Mouse (Mus musculus): ENCODE results near the gene Wwc2. TPM values are rescaled to one million over a fixed set of nuclear protein-coding genes. Genes with fewer than 3 reads are reported as not detected.

The Wwc2 gene
- polyA plus RNA-seq, 1 experiment from 2014 or later: 19.2 TPM

GRCm38 (mm10) chr8:47928604-47929185, 62.0 kb downstream of the Wwc2 start:
- Histone ChIP-seq H3K27ac (no peak overlapping the region), H3K36me3 (no peaks in the 10 kb centered on the region), H3K27me3 (ENCODE audit: insufficient read depth, poor library complexity, severe bottlenecking) (no peaks in the 10 kb centered on the region), H3K4me1 (peaks cover 54% of the 10 kb centered on the region), H3K9me3 (no peaks in the 10 kb centered on the region), H3K4me3 (no peak overlapping the region)
- DNase-seq (ENCODE audit: low spot score): no peak
- 81% methylated on average over 12 of the region's 12 CpGs for WGBS

- H3K4me3 ChIP-seq: no peak overlapping the region
- DNase-seq (ENCODE audit: low spot score): no peak
- H3K36me3 ChIP-seq: peaks cover 8% of the 10 kb centered on the region
- peaks cover 27% of the 10 kb centered on the region for H3K4me1 ChIP-seq
- no peaks in the 10 kb centered on the region for H3K9me3 ChIP-seq
- WGBS: 70% methylated on average over 6 of the region's 6 CpGs
- H3K27me3 ChIP-seq (ENCODE audit: insufficient read depth, poor library complexity, severe bottlenecking): no peaks in the 10 kb centered on the region
- no peak overlapping the region for H3K27ac ChIP-seq
Observed at GRCm38 (mm10) chr8:47924921-47925320, 65.8 kb downstream of the Wwc2 start.

GRCm38 (mm10) chr8:47922816-47923215, 67.9 kb downstream of the Wwc2 start:
- H3K36me3 ChIP-seq: peaks cover 21% of the 10 kb centered on the region
- WGBS: 64% methylated on average over 10 of the region's 10 CpGs
- no peaks in the 10 kb centered on the region for H3K9me3 ChIP-seq
- peaks cover 16% of the 10 kb centered on the region for H3K4me1 ChIP-seq
- H3K27me3 ChIP-seq (ENCODE audit: insufficient read depth, poor library complexity, severe bottlenecking): no peaks in the 10 kb centered on the region
- H3K4me3 ChIP-seq: no peak overlapping the region
- DNase-seq (ENCODE audit: low spot score): no peak
- peak overlapping the region; percentile 54; the same call in 1 of the 2 replicates for H3K27ac ChIP-seq

GRCm38 (mm10) chr8:47922011-47922410, 68.7 kb downstream of the Wwc2 start:
- no peak overlapping the region for H3K4me3 ChIP-seq
- 68% methylated on average over 4 of the region's 4 CpGs for WGBS
- H3K27me3 ChIP-seq (ENCODE audit: insufficient read depth, poor library complexity, severe bottlenecking): no peaks in the 10 kb centered on the region
- peaks cover 26% of the 10 kb centered on the region for H3K36me3 ChIP-seq
- H3K9me3 ChIP-seq: no peaks in the 10 kb centered on the region
- H3K4me1 ChIP-seq: peaks cover 21% of the 10 kb centered on the region; the same call in 1 of the 2 replicates
- peak overlapping the region; percentile 17; the same call in 1 of the 2 replicates for H3K27ac ChIP-seq
- DNase-seq (ENCODE audit: low spot score): no peak

GRCm38 (mm10) chr8:47920575-47921144, 70.1 kb downstream of the Wwc2 start:
- Histone ChIP-seq H3K9me3 (no peaks in the 10 kb centered on the region), H3K36me3 (peaks cover 26% of the 10 kb centered on the region), H3K4me3 (no peak overlapping the region), H3K4me1 (peaks cover 26% of the 10 kb centered on the region; the same call in 1 of the 2 replicates), H3K27ac (no peak overlapping the region), H3K27me3 (ENCODE audit: insufficient read depth, poor library complexity, severe bottlenecking) (no peaks in the 10 kb centered on the region)
- WGBS: 94% methylated on average over 6 of the region's 6 CpGs
- DNase-seq (ENCODE audit: low spot score): no peak

- no peaks in the 10 kb centered on the region for H3K9me3 ChIP-seq
- no peak overlapping the region for H3K27ac ChIP-seq
- no peaks in the 10 kb centered on the region for H3K27me3 ChIP-seq (ENCODE audit: insufficient read depth, poor library complexity, severe bottlenecking)
- no peak overlapping the region for H3K4me3 ChIP-seq
- WGBS: 77% methylated on average over 19 of the region's 19 CpGs
- H3K4me1 ChIP-seq: peaks cover 19% of the 10 kb centered on the region; the same call in 1 of the 2 replicates
- DNase-seq (ENCODE audit: low spot score): no peak
- H3K36me3 ChIP-seq: peaks cover 31% of the 10 kb centered on the region
Observed at GRCm38 (mm10) chr8:47917060-47918035, 73.4 kb downstream of the Wwc2 start.

- WGBS: 70% methylated on average over 2 of the region's 2 CpGs
- peaks cover 29% of the 10 kb centered on the region for H3K36me3 ChIP-seq
- DNase-seq (ENCODE audit: low spot score): no peak
- H3K27ac ChIP-seq: no peak overlapping the region
- H3K9me3 ChIP-seq: no peaks in the 10 kb centered on the region
- H3K4me1 ChIP-seq: peaks cover 16% of the 10 kb centered on the region; the same call in 1 of the 2 replicates
- no peak overlapping the region for H3K4me3 ChIP-seq
- no peaks in the 10 kb centered on the region for H3K27me3 ChIP-seq (ENCODE audit: insufficient read depth, poor library complexity, severe bottlenecking)
Observed at GRCm38 (mm10) chr8:47915521-47915920, 75.2 kb downstream of the Wwc2 start.

- H3K27me3 ChIP-seq (ENCODE audit: insufficient read depth, poor library complexity, severe bottlenecking): no peaks in the 10 kb centered on the region
- WGBS: 88% methylated on average over 7 of the region's 7 CpGs
- no peaks in the 10 kb centered on the region for H3K9me3 ChIP-seq
- H3K4me1 ChIP-seq: peaks cover 16% of the 10 kb centered on the region; the same call in 1 of the 2 replicates
- no peak for DNase-seq (ENCODE audit: low spot score)
- peak overlapping the region; percentile 16; the same call in 1 of the 2 replicates for H3K27ac ChIP-seq
- no peak overlapping the region for H3K4me3 ChIP-seq
- peaks cover 23% of the 10 kb centered on the region for H3K36me3 ChIP-seq
Observed at GRCm38 (mm10) chr8:47914946-47915345, 75.8 kb downstream of the Wwc2 start.

- no peak overlapping the region for H3K27ac ChIP-seq
- H3K4me1 ChIP-seq: peaks cover 16% of the 10 kb centered on the region; the same call in 1 of the 2 replicates
- DNase-seq (ENCODE audit: low spot score): no peak
- no peaks in the 10 kb centered on the region for H3K9me3 ChIP-seq
- peaks cover 23% of the 10 kb centered on the region for H3K36me3 ChIP-seq
- no peak overlapping the region for H3K4me3 ChIP-seq
- WGBS: 94% methylated on average over 8 of the region's 8 CpGs
- H3K27me3 ChIP-seq (ENCODE audit: insufficient read depth, poor library complexity, severe bottlenecking): no peaks in the 10 kb centered on the region
Observed at GRCm38 (mm10) chr8:47914161-47914560, 76.6 kb downstream of the Wwc2 start.

- Histone ChIP-seq H3K9me3 (no peaks in the 10 kb centered on the region), H3K27ac (no peak overlapping the region), H3K4me3 (no peak overlapping the region), H3K27me3 (ENCODE audit: insufficient read depth, poor library complexity, severe bottlenecking) (no peaks in the 10 kb centered on the region), H3K4me1 (peaks cover 20% of the 10 kb centered on the region; the same call in 1 of the 2 replicates), H3K36me3 (peaks cover 18% of the 10 kb centered on the region)
- 90% methylated on average over 9 of the region's 9 CpGs for WGBS
- no peak for DNase-seq (ENCODE audit: low spot score)
Observed at GRCm38 (mm10) chr8:47913621-47914020, 77.1 kb downstream of the Wwc2 start.

GRCm38 (mm10) chr8:47909681-47910080, 81.0 kb downstream of the Wwc2 start:
- H3K9me3 ChIP-seq: no peaks in the 10 kb centered on the region
- peaks cover 6% of the 10 kb centered on the region; the same call in 1 of the 2 replicates for H3K36me3 ChIP-seq
- peaks cover 35% of the 10 kb centered on the region for H3K4me1 ChIP-seq
- no peak for DNase-seq (ENCODE audit: low spot score)
- H3K4me3 ChIP-seq: no peak overlapping the region
- H3K27me3 ChIP-seq (ENCODE audit: insufficient read depth, poor library complexity, severe bottlenecking): no peaks in the 10 kb centered on the region
- H3K27ac ChIP-seq: no peak overlapping the region
- 92% methylated on average over 11 of the region's 11 CpGs for WGBS

GRCm38 (mm10) chr8:47907056-47907455, 83.7 kb downstream of the Wwc2 start:
- Histone ChIP-seq H3K27ac (peak overlapping the region; percentile 73), H3K36me3 (peaks cover 6% of the 10 kb centered on the region; the same call in 1 of the 2 replicates), H3K4me3 (no peak overlapping the region), H3K9me3 (no peaks in the 10 kb centered on the region), H3K27me3 (ENCODE audit: insufficient read depth, poor library complexity, severe bottlenecking) (no peaks in the 10 kb centered on the region), H3K4me1 (peaks cover 42% of the 10 kb centered on the region)
- WGBS: 56% methylated on average over 9 of the region's 9 CpGs
- no peak for DNase-seq (ENCODE audit: low spot score)
